Mouse (Mus musculus): ENCODE measurements at regions not wholly inside any gene's neighbourhood (a gene's known extent, or its start where the extent isn't known, plus 50 kb on each side); places are given as distances from the start of the nearest gene placed in this dataset.
"Not testable (repeated sequence)": the region's sequence is repeated elsewhere in the genome, so short reads cannot be mapped to it uniquely, and the experiment has no call there.

GRCm38 (mm10) chr4:67378632-67379031, 551.2 kb downstream of the Tlr4 start:
- no peak for DNase-seq (ENCODE audit: low spot score)

DNA sequence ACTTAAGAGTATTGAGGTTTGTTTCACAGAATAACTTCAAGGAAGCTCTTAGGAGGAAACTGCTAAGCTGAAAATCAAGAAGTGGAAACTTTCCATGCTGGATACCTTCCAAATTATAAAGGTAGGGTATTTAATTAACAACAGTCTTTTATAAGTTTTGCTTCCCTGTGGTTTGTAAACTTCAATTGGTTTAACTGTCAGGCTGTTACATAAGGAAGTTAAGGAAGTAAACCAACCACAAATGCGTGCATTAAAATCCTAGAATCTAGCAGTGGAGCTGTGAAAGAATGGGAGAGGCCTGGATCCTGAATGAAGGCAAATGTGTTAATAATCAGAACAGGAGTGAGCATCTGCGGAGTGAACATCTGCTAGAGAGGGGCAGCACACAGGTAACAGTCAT, 560.5 kb downstream of the Tlr4 start:
- no peak for DNase-seq (ENCODE audit: low spot score)

GRCm38 (mm10) chr4:67402977-67403376, 575.6 kb downstream of the Tlr4 start:
- no peak for DNase-seq (ENCODE audit: low spot score)

DNA sequence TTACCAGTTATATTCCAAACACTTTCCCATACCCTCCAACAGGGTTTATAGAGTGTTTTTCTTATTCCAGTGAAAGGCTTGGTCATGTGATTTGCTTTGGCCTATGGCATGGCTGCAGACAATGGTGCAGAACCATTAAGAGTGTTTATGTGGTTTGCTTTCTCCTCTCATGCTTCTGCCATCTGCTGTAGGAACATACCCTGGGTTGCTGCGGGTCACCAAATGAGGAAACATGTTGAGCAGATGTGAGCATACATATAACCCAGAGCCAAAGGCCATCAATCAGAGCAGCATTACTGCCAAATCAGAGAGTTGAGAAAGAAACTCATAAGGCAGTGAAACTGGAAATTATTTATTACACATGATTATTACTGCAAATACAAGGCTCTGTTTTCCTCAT, 596.7 kb downstream of the Tlr4 start:
- no peak for DNase-seq (ENCODE audit: low spot score)

- DNase-seq (ENCODE audit: low spot score) = no peak
Measured at GRCm38 (mm10) chr4:67425712-67426111, 598.3 kb downstream of the Tlr4 start.

DNA sequence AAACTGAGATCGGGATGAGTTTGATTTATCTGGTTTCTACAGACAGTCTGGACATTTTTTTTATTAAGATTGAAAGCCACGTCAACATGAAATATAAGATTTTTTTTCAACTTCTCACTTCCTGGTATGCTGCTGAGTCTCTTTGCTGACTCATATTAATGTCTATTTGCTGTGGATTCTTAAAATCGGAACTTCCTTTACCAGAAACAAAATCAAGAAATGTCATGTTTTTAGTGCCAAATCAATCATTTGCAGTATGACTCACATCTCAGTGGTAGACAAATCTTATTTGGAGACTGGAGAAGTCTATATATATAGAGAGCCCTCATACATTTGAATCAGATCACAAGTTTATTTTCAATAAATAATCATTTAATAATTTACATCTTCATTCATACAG, 620.5 kb downstream of the Tlr4 start:
- no peak for DNase-seq (ENCODE audit: low spot score)

DNA sequence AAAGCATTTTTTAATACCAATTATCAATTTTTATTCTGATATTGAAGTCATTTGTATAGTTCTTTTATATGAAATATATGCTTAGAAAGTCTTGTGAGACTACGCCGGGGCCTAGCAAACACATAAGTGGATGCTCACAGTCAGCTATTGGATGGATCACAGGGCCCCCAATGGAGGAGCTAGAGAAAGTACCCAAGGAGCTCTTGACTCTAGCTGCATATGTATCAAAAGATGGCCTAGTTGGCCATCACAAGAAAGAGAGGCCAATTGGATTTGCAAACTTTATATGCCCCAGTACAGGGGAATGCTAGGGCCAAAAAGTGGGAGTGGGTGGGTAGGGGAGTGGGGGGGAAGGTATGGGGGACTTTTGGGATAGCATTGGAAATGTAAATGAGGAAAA, 632.5 kb downstream of the Tlr4 start:
- not testable (repeated sequence) for DNase-seq (ENCODE audit: low spot score)

GRCm38 (mm10) chr4:67473034-67473433, 645.6 kb downstream of the Tlr4 start:
- no peak for DNase-seq (ENCODE audit: low spot score)

DNA sequence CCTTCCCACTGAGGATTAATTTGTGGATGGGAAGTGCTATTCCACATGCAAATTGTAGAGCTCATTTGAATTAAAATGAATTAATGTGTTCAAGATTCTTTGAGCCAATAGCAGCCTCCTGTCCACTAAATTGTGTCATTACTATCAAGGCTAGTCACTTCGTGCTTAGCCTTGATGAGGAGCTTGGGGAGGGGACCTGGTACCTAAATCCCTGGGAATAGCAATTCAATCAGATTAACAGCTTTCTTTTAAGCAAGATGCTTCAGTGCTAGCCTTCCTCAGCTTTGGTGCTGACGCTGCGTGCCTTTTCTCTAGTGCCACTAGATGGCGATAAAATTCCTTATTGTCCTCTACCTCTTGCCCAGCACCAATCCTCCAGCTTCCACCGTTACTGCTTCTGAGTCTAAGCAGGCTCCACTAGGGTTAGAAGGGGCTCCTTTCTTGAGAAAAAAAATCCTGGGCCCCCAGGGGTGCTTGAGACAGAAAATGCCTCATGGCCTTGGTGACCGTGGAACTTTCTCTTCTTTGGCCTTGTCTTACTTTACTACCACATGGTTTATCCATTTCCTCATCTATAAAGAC, 650.0 kb downstream of the Tlr4 start:
- peak; percentile 15 for DNase-seq (ENCODE audit: low spot score)

- no peak for DNase-seq (ENCODE audit: low spot score)
Measured at GRCm38 (mm10) chr4:67478081-67478480, 650.7 kb downstream of the Tlr4 start.

DNA sequence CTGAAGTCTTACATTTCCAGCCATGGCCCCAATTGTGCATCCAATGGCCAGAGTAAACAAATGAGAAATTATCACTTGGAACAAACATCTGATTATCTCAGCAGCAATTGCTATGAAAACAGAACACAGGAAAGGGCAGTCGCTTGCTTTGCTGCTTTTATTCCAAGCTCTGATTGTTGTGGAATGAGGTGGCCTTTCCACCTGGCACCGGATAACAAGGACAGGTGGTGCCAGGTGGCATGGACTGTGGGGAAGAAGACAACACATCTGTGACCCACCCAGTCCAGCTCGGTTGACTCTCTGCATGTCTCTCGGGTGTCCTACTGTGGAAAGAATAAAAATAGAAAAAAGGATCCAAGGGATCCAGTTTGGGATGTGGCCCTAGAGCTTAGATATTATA, 694.9 kb downstream of the Tlr4 start:
- DNase-seq (ENCODE audit: low spot score) = no peak

DNA sequence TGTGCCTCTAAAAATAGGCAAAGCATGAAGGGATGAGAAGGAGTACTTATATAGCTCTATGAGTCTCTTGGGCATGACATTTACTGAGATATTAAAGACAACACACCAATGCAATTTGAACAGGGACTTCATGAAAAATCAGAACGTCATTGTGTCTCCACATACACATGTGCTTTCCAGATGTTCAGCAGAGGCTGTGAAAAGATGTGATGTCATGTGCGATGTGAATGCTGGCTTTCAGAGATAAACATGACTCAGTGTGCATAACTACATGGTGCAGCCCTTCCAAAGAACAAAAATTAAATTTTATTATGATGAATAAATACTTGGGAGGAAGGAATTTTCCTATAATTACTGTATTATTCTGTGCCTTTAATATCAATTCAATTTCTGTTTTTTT, 695.8 kb downstream of the Tlr4 start:
- DNase-seq (ENCODE audit: low spot score) = no peak

DNA sequence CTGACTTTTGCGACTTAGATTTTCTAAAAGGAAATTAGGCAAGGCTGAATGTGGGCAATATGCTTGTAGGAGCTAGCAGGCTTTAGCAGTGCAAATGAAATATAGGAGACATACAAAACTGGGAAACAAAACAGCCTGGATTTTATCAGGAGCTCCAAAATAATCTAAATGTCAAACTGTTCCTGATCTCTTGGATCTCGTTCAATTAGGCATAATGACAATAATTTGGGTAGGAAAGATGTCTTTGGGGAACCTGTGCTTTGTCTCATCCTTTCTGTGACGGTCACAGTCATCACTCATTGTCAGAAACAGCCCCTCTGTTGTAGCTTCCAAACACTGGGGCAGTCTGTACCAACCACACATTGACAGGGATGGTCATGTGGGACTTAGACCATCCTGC, 702.2 kb downstream of the Tlr4 start:
- DNase-seq (ENCODE audit: low spot score) = no peak

DNA sequence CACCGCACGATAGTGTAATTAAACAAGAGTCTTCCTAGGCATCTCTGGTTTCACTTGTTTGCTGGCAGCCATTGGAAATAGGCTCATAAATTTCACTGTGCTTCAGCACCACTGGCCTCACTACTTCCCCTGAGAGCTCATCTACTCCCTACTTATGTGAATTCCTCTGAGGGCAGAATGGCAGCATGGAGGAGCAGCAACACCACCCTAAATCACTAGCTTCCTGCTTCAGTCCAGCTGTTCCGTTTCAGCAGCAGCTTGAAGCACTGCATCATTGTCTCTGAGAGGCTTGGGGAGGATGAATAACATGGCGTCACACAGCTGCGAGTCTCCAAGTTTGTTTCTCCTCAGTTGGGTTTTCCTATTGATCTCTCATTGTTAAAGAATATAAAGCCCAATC, 712.1 kb downstream of the Tlr4 start:
- no peak for DNase-seq (ENCODE audit: low spot score)

- DNase-seq (ENCODE audit: low spot score) = no peak
Measured at GRCm38 (mm10) chr4:67546013-67546412, 718.6 kb downstream of the Tlr4 start.

DNA sequence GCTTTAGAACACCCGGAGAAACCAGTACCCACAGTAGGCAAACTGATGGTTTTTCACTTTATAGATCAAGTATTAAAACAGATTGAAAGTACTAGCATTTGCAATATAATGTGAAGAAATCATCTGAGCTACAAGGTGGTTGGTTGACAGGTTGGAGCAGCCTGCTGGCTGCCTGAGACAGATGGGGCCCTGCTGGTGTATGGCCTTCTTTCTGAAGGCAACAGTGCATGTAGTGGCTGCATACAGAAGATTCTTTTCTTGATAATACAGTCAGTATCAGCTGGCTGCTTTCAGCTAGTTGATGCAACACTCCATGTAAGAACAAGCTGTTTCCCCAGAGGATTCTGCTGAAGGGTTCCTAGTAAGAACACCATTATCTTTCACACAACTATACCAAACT, 720.6 kb downstream of the Tlr4 start:
- no peak for DNase-seq (ENCODE audit: low spot score)

DNA sequence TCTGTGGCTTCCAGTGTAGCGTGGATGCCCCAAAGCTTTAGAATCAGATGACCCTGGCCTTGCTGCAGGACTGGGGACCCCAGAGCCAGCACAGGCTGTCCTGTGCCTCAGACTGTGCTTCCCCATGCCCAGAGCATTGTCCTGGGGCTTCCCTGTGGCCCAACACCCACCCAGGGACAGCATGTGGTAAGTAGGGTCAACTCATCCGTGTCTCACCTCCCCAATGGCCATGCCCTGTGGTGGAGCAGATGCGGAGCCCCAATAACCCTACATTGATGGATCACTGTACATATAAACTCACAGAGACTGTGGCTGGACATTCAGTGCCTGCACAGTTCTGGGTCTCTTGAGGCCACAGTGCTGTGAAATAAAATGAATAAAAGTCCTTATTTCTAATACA, 726.1 kb downstream of the Tlr4 start:
- no peak for DNase-seq (ENCODE audit: low spot score)

- no peak for DNase-seq (ENCODE audit: low spot score)
Measured at GRCm38 (mm10) chr4:67574816-67575215, 747.4 kb downstream of the Tlr4 start.

DNA sequence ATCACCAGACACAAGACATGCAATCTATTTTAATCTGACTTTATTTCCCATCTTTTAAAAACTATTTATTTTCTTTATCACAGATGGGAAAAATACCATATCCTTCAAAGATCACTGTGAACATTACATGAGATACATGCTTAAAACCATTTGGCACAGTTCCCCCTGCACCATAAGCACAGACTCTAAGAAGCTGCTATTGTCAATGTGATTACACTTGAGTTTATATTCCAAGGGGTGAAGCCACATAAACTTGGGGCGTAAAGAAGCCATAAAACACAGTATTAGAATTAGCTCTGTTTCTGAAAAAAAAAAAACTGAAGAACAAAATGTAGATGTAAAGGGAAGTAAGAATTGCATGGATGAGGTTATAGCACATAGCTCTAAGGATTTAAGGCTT, 762.1 kb downstream of the Tlr4 start:
- DNase-seq (ENCODE audit: low spot score) = no peak

GRCm38 (mm10) chr4:67589976-67590727, 762.8 kb downstream of the Tlr4 start:
- DNase-seq (ENCODE audit: low spot score) = no peak

- DNase-seq (ENCODE audit: low spot score) = no peak
Measured at GRCm38 (mm10) chr4:67607166-67607565, 779.8 kb downstream of the Tlr4 start.

GRCm38 (mm10) chr4:67614486-67615067, 787.2 kb downstream of the Tlr4 start:
- DNase-seq (ENCODE audit: low spot score) = no peak

GRCm38 (mm10) chr4:67626641-67627040, 799.3 kb downstream of the Tlr4 start:
- DNase-seq (ENCODE audit: low spot score) = no peak

GRCm38 (mm10) chr4:67646090-67646489, 818.7 kb downstream of the Tlr4 start:
- DNase-seq (ENCODE audit: low spot score) = no peak

Measured in adipocyte (in vitro differentiated cells).